Mouse (Mus musculus): ENCODE data around the gene Plekhm2. TPM values are rescaled to one million over a fixed set of nuclear protein-coding genes. Genes with fewer than 3 reads are reported as not detected.

Plekhm2 gene
- polyA plus RNA-seq, 1 experiment from 2014 or later, result 6.5 TPM

GRCm38 (mm10) chr4:141671389-141671788 is 6.7 kb upstream of the Plekhm2 start:
- 77% methylated on average over 4 of the region's 4 CpGs for WGBS
- Histone ChIP-seq H3K27me3 (ENCODE audit: control insufficient read depth, insufficient read depth, low read length) (no peaks in the 10 kb centered on the region), H3K9ac (replicated peaks; ENCODE audit: low read depth, low read length) (no peak overlapping the region), H3K9me3 (ENCODE audit: control insufficient read depth, low read length) (no peaks in the 10 kb centered on the region), H3K27ac (ENCODE audit: low read depth, low read length) (no peak overlapping the region), H3K4me2 (ENCODE audit: low read depth, low read length) (no peak overlapping the region), H3K4me3 (ENCODE audit: low read depth, low read length) (no peak overlapping the region), H3K36me3 (ENCODE audit: control insufficient read depth, insufficient read depth, low read length) (no peaks in the 10 kb centered on the region), H3K4me1 (ENCODE audit: control insufficient read depth, insufficient read depth, low read length) (no peaks in the 10 kb centered on the region)
- no peak for ATAC-seq (ENCODE audit: low read depth)

GRCm38 (mm10) chr4:141669898-141670712 is 5.4 kb upstream of the Plekhm2 start:
- Histone ChIP-seq H3K27ac (ENCODE audit: low read depth, low read length) (no peak overlapping the region), H3K4me3 (ENCODE audit: low read depth, low read length) (no peak overlapping the region), H3K9me3 (ENCODE audit: control insufficient read depth, low read length) (no peaks in the 10 kb centered on the region), H3K27me3 (ENCODE audit: control insufficient read depth, insufficient read depth, low read length) (no peaks in the 10 kb centered on the region), H3K4me2 (ENCODE audit: low read depth, low read length) (no peak overlapping the region), H3K9ac (replicated peaks; ENCODE audit: low read depth, low read length) (no peak overlapping the region), H3K36me3 (ENCODE audit: control insufficient read depth, insufficient read depth, low read length) (no peaks in the 10 kb centered on the region), H3K4me1 (ENCODE audit: control insufficient read depth, insufficient read depth, low read length) (no peaks in the 10 kb centered on the region)
- ATAC-seq (ENCODE audit: low read depth), result no peak
- WGBS, result 84% methylated on average over 18 of the region's 18 CpGs

- peak; percentile 90 for ATAC-seq (ENCODE audit: low read depth)
- no peaks in the 10 kb centered on the region; the same call in 1 of the 2 replicates for H3K36me3 ChIP-seq (ENCODE audit: control insufficient read depth, insufficient read depth, low read length)
- peak overlapping the region; percentile 81 for H3K27ac ChIP-seq (ENCODE audit: low read depth, low read length)
- peak overlapping the region; percentile 98 for H3K9ac ChIP-seq (replicated peaks; ENCODE audit: low read depth, low read length)
- H3K4me2 ChIP-seq (ENCODE audit: low read depth, low read length), result peak overlapping the region; percentile 69
- whole genome bisulfite sequencing, result under 1% methylated on average over 46 of the region's 60 CpGs
- peak overlapping the region; percentile 83 for H3K4me3 ChIP-seq (ENCODE audit: low read depth, low read length)
- H3K9me3 ChIP-seq (ENCODE audit: control insufficient read depth, low read length), result no peaks in the 10 kb centered on the region
- H3K4me1 ChIP-seq (ENCODE audit: control insufficient read depth, insufficient read depth, low read length), result peaks cover 14% of the 10 kb centered on the region
- H3K27me3 ChIP-seq (ENCODE audit: control insufficient read depth, insufficient read depth, low read length), result no peaks in the 10 kb centered on the region
These were observed 521 bp downstream of the Plekhm2 start for GRCm38 (mm10) chr4:141664011-141664745.

- peak overlapping the region; percentile 69 for H3K4me2 ChIP-seq (ENCODE audit: low read depth, low read length)
- peak overlapping the region; percentile 98 for H3K9ac ChIP-seq (replicated peaks; ENCODE audit: low read depth, low read length)
- H3K9me3 ChIP-seq (ENCODE audit: control insufficient read depth, low read length), result no peaks in the 10 kb centered on the region
- H3K4me1 ChIP-seq (ENCODE audit: control insufficient read depth, insufficient read depth, low read length), result peaks cover 14% of the 10 kb centered on the region
- WGBS, result 4% methylated on average over 47 of the region's 47 CpGs
- peak overlapping the region; percentile 81 for H3K27ac ChIP-seq (ENCODE audit: low read depth, low read length)
- H3K36me3 ChIP-seq (ENCODE audit: control insufficient read depth, insufficient read depth, low read length), result no peaks in the 10 kb centered on the region; the same call in 1 of the 2 replicates
- peak; percentile 42; the same call in 1 of the 2 replicates for ATAC-seq (ENCODE audit: low read depth)
- H3K27me3 ChIP-seq (ENCODE audit: control insufficient read depth, insufficient read depth, low read length), result no peaks in the 10 kb centered on the region
- peak overlapping the region; percentile 83 for H3K4me3 ChIP-seq (ENCODE audit: low read depth, low read length)
These were observed 1.4 kb downstream of the Plekhm2 start for GRCm38 (mm10) chr4:141663122-141663931.

GRCm38 (mm10) chr4:141660884-141661283 is 3.8 kb downstream of the Plekhm2 start:
- 88% methylated on average over 11 of the region's 11 CpGs for WGBS
- Histone ChIP-seq H3K9ac (replicated peaks; ENCODE audit: low read depth, low read length) (no peak overlapping the region), H3K4me3 (ENCODE audit: low read depth, low read length) (no peak overlapping the region), H3K4me2 (ENCODE audit: low read depth, low read length) (no peak overlapping the region), H3K4me1 (ENCODE audit: control insufficient read depth, insufficient read depth, low read length) (peaks cover 14% of the 10 kb centered on the region), H3K9me3 (ENCODE audit: control insufficient read depth, low read length) (no peaks in the 10 kb centered on the region), H3K27ac (ENCODE audit: low read depth, low read length) (no peak overlapping the region), H3K27me3 (ENCODE audit: control insufficient read depth, insufficient read depth, low read length) (no peaks in the 10 kb centered on the region), H3K36me3 (ENCODE audit: control insufficient read depth, insufficient read depth, low read length) (peaks cover 4% of the 10 kb centered on the region)
- ATAC-seq (ENCODE audit: low read depth), result no peak

GRCm38 (mm10) chr4:141659739-141660138 is 5.0 kb downstream of the Plekhm2 start:
- H3K4me2 ChIP-seq (ENCODE audit: low read depth, low read length), result no peak overlapping the region
- H3K4me1 ChIP-seq (ENCODE audit: control insufficient read depth, insufficient read depth, low read length), result peaks cover 10% of the 10 kb centered on the region
- no peak overlapping the region for H3K4me3 ChIP-seq (ENCODE audit: low read depth, low read length)
- no peaks in the 10 kb centered on the region for H3K27me3 ChIP-seq (ENCODE audit: control insufficient read depth, insufficient read depth, low read length)
- no peaks in the 10 kb centered on the region for H3K9me3 ChIP-seq (ENCODE audit: control insufficient read depth, low read length)
- no peak for ATAC-seq (ENCODE audit: low read depth)
- WGBS, result 67% methylated on average over 4 of the region's 4 CpGs
- H3K27ac ChIP-seq (ENCODE audit: low read depth, low read length), result no peak overlapping the region
- H3K9ac ChIP-seq (replicated peaks; ENCODE audit: low read depth, low read length), result no peak overlapping the region
- peaks cover 4% of the 10 kb centered on the region for H3K36me3 ChIP-seq (ENCODE audit: control insufficient read depth, insufficient read depth, low read length)

- Histone ChIP-seq H3K9me3 (ENCODE audit: control insufficient read depth, low read length) (no peaks in the 10 kb centered on the region), H3K4me2 (ENCODE audit: low read depth, low read length) (no peak overlapping the region)
- WGBS, result 95% methylated on average over 6 of the region's 6 CpGs
These were observed 5.7 kb downstream of the Plekhm2 start for GRCm38 (mm10) chr4:141658846-141659484.

GRCm38 (mm10) chr4:141656932-141657331 is 7.8 kb downstream of the Plekhm2 start:
- H3K27ac ChIP-seq (ENCODE audit: low read depth, low read length), result no peak overlapping the region
- no peak overlapping the region for H3K4me3 ChIP-seq (ENCODE audit: low read depth, low read length)
- 0 out of 2 replicates have a peak, but pooled peaks cover 4% of the 10 kb centered on the region for H3K4me1 ChIP-seq (ENCODE audit: control insufficient read depth, insufficient read depth, low read length)
- 72% methylated on average over 8 of the region's 8 CpGs for WGBS
- H3K9me3 ChIP-seq (ENCODE audit: control insufficient read depth, low read length), result no peaks in the 10 kb centered on the region
- no peak for ATAC-seq (ENCODE audit: low read depth)
- H3K36me3 ChIP-seq (ENCODE audit: control insufficient read depth, insufficient read depth, low read length), result peaks cover 4% of the 10 kb centered on the region
- no peak overlapping the region for H3K4me2 ChIP-seq (ENCODE audit: low read depth, low read length)
- no peaks in the 10 kb centered on the region for H3K27me3 ChIP-seq (ENCODE audit: control insufficient read depth, insufficient read depth, low read length)
- H3K9ac ChIP-seq (replicated peaks; ENCODE audit: low read depth, low read length), result no peak overlapping the region

More at GRCm38 (mm10) chr4:141658846-141659484, 5.7 kb downstream of the Plekhm2 start:
- no peaks in the 10 kb centered on the region for H3K27me3 ChIP-seq (ENCODE audit: control insufficient read depth, insufficient read depth, low read length)
- peaks cover 4% of the 10 kb centered on the region for H3K36me3 ChIP-seq (ENCODE audit: control insufficient read depth, insufficient read depth, low read length)
- H3K4me1 ChIP-seq (ENCODE audit: control insufficient read depth, insufficient read depth, low read length), result peaks cover 10% of the 10 kb centered on the region; the same call in 1 of the 2 replicates
- ATAC-seq (ENCODE audit: low read depth), result no peak
- H3K9ac ChIP-seq (replicated peaks; ENCODE audit: low read depth, low read length), result no peak overlapping the region
- no peak overlapping the region for H3K4me3 ChIP-seq (ENCODE audit: low read depth, low read length)
- H3K27ac ChIP-seq (ENCODE audit: low read depth, low read length), result no peak overlapping the region

All from neural tube, embryonic 14.5 days (tissue).